Mouse (Mus musculus) heart, embryonic 12.5 days (tissue): ENCODE data around the gene Phf11c. TPM values are rescaled to one million over a fixed set of nuclear protein-coding genes. Genes with fewer than 3 reads are reported as not detected.
A peak's percentile ranks its signal among the peaks of the same experiment; 100 is the strongest.

Source experiments
- ATAC-seq: fragments of 200-750 bp; cut with Nextera tagmentation; 2 replicates; pipeline ENCODE4 v1.8.0; 2017; ENCODE audit warnings: moderate TSS enrichment, moderate library complexity; ENCODE audit not compliant: insufficient number of reproducible peaks, low FRiP score
- H3K27ac ChIP-seq: fragments of 300-500 bp; sonication (generic); 2 replicates; pipeline ENCODE4 v1.5.1; 2016; ENCODE audit warnings: mild to moderate bottlenecking, moderate library complexity; ENCODE audit not compliant: poor library complexity, severe bottlenecking
- H3K27me3 ChIP-seq: fragments of 300-500 bp; sonication (generic); replicated peaks from 2 replicates; pipeline ENCODE4 v1.6.1; 2016; ENCODE audit warnings: mild to moderate bottlenecking, moderate library complexity
- H3K36me3 ChIP-seq: fragments of 300-500 bp; sonication (generic); 2 replicates; pipeline ENCODE4 v1.6.1; 2016; ENCODE audit warnings: mild to moderate bottlenecking, moderate library complexity
- H3K4me1 ChIP-seq: fragments of 300-500 bp; sonication (generic); replicated peaks from 2 replicates; pipeline ENCODE4 v1.6.1; 2016; ENCODE audit warnings: mild to moderate bottlenecking
- H3K4me2 ChIP-seq: fragments of 300-500 bp; sonication (generic); 2 replicates; pipeline ENCODE4 v1.6.1; 2016; ENCODE audit warnings: mild to moderate bottlenecking, moderate library complexity
- H3K4me3 ChIP-seq: fragments of 300-500 bp; sonication (generic); 2 replicates; pipeline ENCODE4 v1.5.1; 2016; ENCODE audit warnings: mild to moderate bottlenecking
- H3K9ac ChIP-seq: fragments of 300-500 bp; sonication (generic); 2 replicates; pipeline ENCODE4 v1.6.1; 2016; ENCODE audit warnings: mild to moderate bottlenecking, moderate library complexity
- H3K9me3 ChIP-seq: fragments of 300-500 bp; sonication (generic); replicated peaks from 2 replicates; pipeline ENCODE4 v1.6.1; 2016; ENCODE audit warnings: mild to moderate bottlenecking, moderate library complexity
- WGBS: fragments of 180-500 bp; shearing (Covaris S2); methylation state at CpG from one replicate; pipeline ENCODE4 v1.1.7; 2016; 5-methylcytosine and 5-hydroxymethylcytosine counted together
- polyA plus RNA-seq: library from polyadenylated mRNA; unstranded; fragments of >200 nt; fragmentation: Nextera tagmentation; extraction: Ambion mirVana; gene quantifications from 2 replicates; pipeline ENCODE4 v1.2.1, GENCODE M21; 2016

Phf11c gene
- polyA plus RNA-seq = 0.43 and 0.46 TPM in 2 replicates

GRCm38 (mm10) chr14:59395281-59395680 lies at the start of gene Phf11c:
Phf11c (minus strand) TSS chr14:59395381.
- H3K27me3 ChIP-seq = no peaks in the 10 kb centered on the region
- WGBS = 88% methylated on average over 3 of the region's 3 CpGs
- ATAC-seq = no peak

GRCm38 (mm10) chr14:59441472-59441805 lies 46.3 kb upstream of the Phf11c start:
- ATAC-seq = no peak
- peak overlapping the region; percentile 86 for H3K9ac ChIP-seq
- no peaks in the 10 kb centered on the region for H3K9me3 ChIP-seq
- H3K4me2 ChIP-seq = peak overlapping the region; percentile 87
- H3K36me3 ChIP-seq = no peaks in the 10 kb centered on the region
- H3K27ac ChIP-seq = peak overlapping the region; percentile 91
- peak overlapping the region; percentile 89 for H3K4me3 ChIP-seq
- H3K4me1 ChIP-seq = peaks cover 3% of the 10 kb centered on the region; the same call in 1 of the 2 replicates
- WGBS = 9% methylated on average over 6 of the region's 6 CpGs
- H3K27me3 ChIP-seq = no peaks in the 10 kb centered on the region

More at GRCm38 (mm10) chr14:59395281-59395680, at the start of gene Phf11c:
- Histone ChIP-seq H3K4me3 (no peak within 1 kb of the TSS), H3K4me1 (no peaks in the 10 kb centered on the region), H3K27ac (no peak within 1 kb of the TSS), H3K9me3 (no peaks in the 10 kb centered on the region), H3K4me2 (no peak within 1 kb of the TSS), H3K9ac (no peak within 1 kb of the TSS), H3K36me3 (0 out of 2 replicates have a peak, but pooled peaks cover 7% of the 10 kb centered on the region)

- Histone ChIP-seq H3K4me2 (peak within 1 kb of the TSS; percentile 87), H3K9ac (peak within 1 kb of the TSS; percentile 86), H3K4me1 (peaks cover 3% of the 10 kb centered on the region; the same call in 1 of the 2 replicates), H3K4me3 (peak within 1 kb of the TSS; percentile 89), H3K27me3 (no peaks in the 10 kb centered on the region), H3K36me3 (no peaks in the 10 kb centered on the region), H3K27ac (peak within 1 kb of the TSS; percentile 91), H3K9me3 (no peaks in the 10 kb centered on the region)
- WGBS = under 1% methylated on average over 66 of the region's 66 CpGs
- ATAC-seq = peak; percentile 99
These were observed 45.6 kb upstream of the Phf11c start, which contains the start of the genes Setdb2 and Cab39l for GRCm38 (mm10) chr14:59440558-59441471. Setdb2 (minus strand) TSS chr14:59440884. Cab39l (plus strand) TSS chr14:59440972.

DNA sequence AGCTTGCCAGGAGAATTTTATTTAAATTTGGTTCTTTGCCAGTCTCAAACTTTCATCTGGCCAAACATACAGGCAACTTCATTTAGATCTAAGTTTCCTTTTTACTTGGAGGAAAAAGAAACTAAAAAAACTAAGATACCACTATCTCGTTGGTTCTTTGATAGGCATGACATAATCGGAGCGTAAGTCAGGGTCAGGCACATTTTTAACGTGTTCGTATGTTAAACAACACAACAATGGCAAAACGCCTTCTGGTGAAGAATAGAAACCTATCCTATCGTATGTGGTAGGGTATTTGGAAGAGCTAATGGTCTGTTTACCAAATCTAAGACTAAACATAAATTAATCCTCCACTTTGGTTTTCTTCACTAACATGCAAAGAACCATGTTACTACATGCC lies 44.9 kb upstream of the Phf11c start:
- peak overlapping the region; percentile 89 for H3K4me3 ChIP-seq
- peak overlapping the region; percentile 87 for H3K4me2 ChIP-seq
- peak overlapping the region; percentile 86 for H3K9ac ChIP-seq
- 9% methylated on average over 7 of the region's 7 CpGs for WGBS
- H3K27ac ChIP-seq = no peak overlapping the region
- H3K36me3 ChIP-seq = no peaks in the 10 kb centered on the region
- no peaks in the 10 kb centered on the region for H3K9me3 ChIP-seq
- no peak for ATAC-seq
- H3K4me1 ChIP-seq = peaks cover 3% of the 10 kb centered on the region; the same call in 1 of the 2 replicates
- no peaks in the 10 kb centered on the region for H3K27me3 ChIP-seq

DNA sequence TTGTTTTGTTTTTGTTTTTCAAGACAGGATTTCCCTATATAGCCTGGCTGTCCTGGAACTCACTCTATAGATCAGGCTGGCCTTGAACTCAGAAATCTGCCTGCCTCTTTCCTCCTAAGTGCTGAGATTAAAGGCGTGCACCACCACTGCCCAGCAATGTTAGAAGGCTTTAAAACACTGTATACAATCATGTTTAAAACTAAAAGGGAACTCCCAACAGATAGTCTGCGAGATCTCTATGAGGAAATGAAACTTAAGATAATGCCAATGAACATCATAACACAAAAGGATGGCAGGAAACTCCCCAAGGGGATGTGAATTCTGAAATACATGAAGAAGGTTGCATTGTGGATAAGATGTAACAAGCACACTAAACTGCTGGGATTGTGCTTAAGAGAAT lies 43.3 kb upstream of the Phf11c start:
- Histone ChIP-seq H3K9ac (no peak overlapping the region), H3K36me3 (no peaks in the 10 kb centered on the region), H3K27ac (no peak overlapping the region), H3K4me3 (no peak overlapping the region), H3K4me1 (peaks cover 3% of the 10 kb centered on the region; the same call in 1 of the 2 replicates), H3K4me2 (no peak overlapping the region), H3K27me3 (no peaks in the 10 kb centered on the region), H3K9me3 (no peaks in the 10 kb centered on the region)
- no peak for ATAC-seq
- 77% methylated on average over 2 of the region's 2 CpGs for WGBS

DNA sequence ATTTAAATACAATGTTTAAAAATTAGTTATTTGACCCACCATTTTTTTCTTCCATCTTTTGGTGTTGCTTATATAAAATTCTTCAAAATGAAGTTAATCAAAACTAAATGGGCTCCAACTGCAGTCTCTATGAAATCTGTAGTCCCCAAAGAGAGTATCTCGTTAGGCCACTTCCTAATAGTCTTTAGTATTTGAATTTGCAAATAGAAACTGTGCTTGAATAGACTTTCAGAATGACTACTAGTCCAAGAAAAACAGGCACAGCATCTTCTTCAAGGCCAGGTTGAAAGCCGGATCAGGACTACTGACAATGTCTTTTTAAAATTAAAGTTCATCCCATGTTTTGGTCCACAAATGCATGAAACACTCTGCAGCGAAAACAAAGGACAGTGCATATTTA lies 42.2 kb upstream of the Phf11c start:
- Histone ChIP-seq H3K36me3 (no peaks in the 10 kb centered on the region), H3K9ac (no peak overlapping the region), H3K9me3 (no peaks in the 10 kb centered on the region), H3K4me2 (no peak overlapping the region), H3K4me1 (peaks cover 3% of the 10 kb centered on the region; the same call in 1 of the 2 replicates), H3K27ac (no peak overlapping the region), H3K27me3 (no peaks in the 10 kb centered on the region), H3K4me3 (no peak overlapping the region)
- ATAC-seq = no peak
- WGBS = 87% methylated on average over 3 of the region's 3 CpGs

DNA sequence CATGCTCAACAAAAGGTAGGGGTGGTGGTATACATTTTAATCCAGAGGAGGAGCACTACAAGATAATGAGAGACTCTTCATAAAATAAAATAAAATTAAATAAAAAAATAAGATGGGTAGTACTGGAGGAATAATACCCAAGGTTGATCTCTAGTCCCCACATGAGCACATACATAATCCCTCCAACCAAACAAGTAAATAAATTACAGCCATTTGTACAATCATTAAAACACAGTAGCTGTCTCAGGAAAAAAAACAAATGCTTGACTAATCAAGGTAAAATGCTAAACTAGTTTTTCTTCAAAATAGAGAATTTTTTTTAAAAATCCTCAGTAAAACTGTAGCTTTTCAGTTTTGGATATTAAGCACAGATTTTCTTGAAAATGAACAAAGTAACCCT lies 40.0 kb upstream of the Phf11c start:
- no peak for ATAC-seq

GRCm38 (mm10) chr14:59433902-59434301 lies 38.7 kb upstream of the Phf11c start:
- H3K4me3 ChIP-seq = no peak overlapping the region
- no peaks in the 10 kb centered on the region for H3K9me3 ChIP-seq
- H3K27me3 ChIP-seq = no peaks in the 10 kb centered on the region
- no peaks in the 10 kb centered on the region for H3K4me1 ChIP-seq
- no peak for ATAC-seq
- no peak overlapping the region for H3K9ac ChIP-seq
- H3K4me2 ChIP-seq = no peak overlapping the region
- no peaks in the 10 kb centered on the region for H3K36me3 ChIP-seq
- 63% methylated on average over 2 of the region's 2 CpGs for WGBS
- H3K27ac ChIP-seq = no peak overlapping the region

More for the DNA sequence above, 40.0 kb upstream of the Phf11c start:
- Histone ChIP-seq H3K36me3 (no peaks in the 10 kb centered on the region), H3K27ac (no peak overlapping the region), H3K27me3 (no peaks in the 10 kb centered on the region), H3K4me2 (no peak overlapping the region), H3K4me1 (peaks cover 3% of the 10 kb centered on the region; the same call in 1 of the 2 replicates), H3K9ac (no peak overlapping the region), H3K4me3 (no peak overlapping the region), H3K9me3 (no peaks in the 10 kb centered on the region)

DNA sequence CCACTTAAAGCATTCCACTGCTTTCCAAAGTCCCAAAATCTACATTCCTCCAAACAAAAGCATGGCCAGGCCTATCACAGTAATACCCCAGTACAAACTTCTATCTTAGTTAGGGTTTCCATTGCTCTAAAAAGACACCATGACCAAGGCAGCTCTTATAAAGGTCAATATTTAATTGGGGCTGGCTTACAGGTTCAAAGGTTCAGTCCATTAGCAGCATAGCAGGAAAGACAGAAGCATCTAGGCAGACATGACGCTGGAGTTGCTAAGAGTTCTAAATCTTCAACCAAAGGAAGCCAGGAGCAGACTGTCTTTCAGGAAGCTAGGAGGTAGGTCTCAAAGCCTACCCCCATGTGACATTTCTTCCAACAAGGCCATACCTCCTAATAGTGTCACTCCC lies 35.4 kb upstream of the Phf11c start:
- Histone ChIP-seq H3K4me3 (no peak overlapping the region), H3K9me3 (no peaks in the 10 kb centered on the region; the same call in 1 of the 2 replicates), H3K4me2 (no peak overlapping the region), H3K27me3 (no peaks in the 10 kb centered on the region), H3K36me3 (peaks cover 3% of the 10 kb centered on the region; the same call in 1 of the 2 replicates), H3K9ac (no peak overlapping the region), H3K4me1 (no peaks in the 10 kb centered on the region), H3K27ac (no peak overlapping the region)
- ATAC-seq = no peak
- WGBS = 85% methylated on average over 1 of the region's 1 CpGs

DNA sequence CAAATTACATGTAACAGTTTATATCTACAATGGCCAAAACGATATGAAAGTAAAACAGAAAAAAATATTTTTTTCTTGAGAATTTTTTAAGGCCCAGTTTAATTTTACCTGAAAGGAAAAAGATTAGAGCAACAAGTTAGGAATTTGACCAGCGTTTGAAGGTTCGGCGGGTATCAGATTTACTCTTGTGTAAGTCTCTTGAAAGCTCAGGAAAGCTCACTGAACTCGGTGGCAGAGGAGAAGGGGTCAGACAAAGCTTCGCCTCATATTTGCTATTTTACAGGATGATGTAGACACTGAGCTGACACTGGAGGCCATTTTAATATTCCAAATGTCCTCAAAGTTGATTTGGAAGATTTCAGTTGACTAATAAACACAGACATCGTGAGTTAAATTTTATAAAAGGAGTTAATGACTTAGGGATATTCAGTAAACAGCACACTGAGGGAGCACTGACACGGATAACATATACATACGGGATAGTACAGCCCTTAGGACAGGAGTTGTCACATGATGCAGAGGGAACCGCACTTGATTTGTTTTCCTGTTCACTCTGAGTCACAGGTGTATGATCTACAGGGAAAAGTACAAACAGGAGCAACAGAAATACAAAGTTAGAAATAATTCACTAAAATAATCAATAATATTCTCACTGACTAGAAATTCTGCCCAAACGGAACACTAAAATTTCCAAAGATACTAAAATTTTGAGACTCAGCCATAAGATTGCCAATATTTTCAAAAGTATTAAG lies 27.9 kb upstream of the Phf11c start:
- H3K36me3 ChIP-seq = peaks cover 5% of the 10 kb centered on the region; the same call in 1 of the 2 replicates
- no peak for ATAC-seq
- 86% methylated on average over 11 of the region's 11 CpGs for WGBS
- H3K9me3 ChIP-seq = no peaks in the 10 kb centered on the region
- no peak overlapping the region for H3K4me3 ChIP-seq
- H3K27ac ChIP-seq = no peak overlapping the region
- no peaks in the 10 kb centered on the region for H3K4me1 ChIP-seq
- no peak overlapping the region for H3K4me2 ChIP-seq
- no peaks in the 10 kb centered on the region for H3K27me3 ChIP-seq
- no peak overlapping the region for H3K9ac ChIP-seq

DNA sequence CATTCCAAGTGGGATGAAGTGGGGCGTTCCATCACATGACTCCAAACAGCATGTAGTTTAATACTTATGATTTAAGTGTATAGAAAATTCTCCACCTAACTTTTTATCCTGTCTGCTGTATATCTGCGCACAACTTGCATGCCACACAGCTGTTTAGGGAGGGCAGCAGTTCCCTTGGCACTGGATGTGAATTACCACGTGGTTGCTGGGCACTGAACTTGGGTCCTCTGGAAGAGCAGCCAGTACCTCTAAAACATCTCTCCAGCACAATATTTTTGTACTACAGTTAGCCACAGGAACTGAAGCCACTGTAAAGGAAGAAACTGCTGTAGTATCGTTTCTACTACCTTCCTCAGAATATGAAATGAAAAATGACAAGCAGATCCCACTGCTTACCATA lies 23.0 kb upstream of the Phf11c start:
- H3K9ac ChIP-seq = no peak overlapping the region
- no peak overlapping the region for H3K27ac ChIP-seq
- 84% methylated on average over 4 of the region's 4 CpGs for WGBS
- no peaks in the 10 kb centered on the region for H3K4me1 ChIP-seq
- no peak for ATAC-seq
- H3K27me3 ChIP-seq = no peaks in the 10 kb centered on the region
- H3K9me3 ChIP-seq = no peaks in the 10 kb centered on the region
- peaks cover 22% of the 10 kb centered on the region for H3K36me3 ChIP-seq
- no peak overlapping the region for H3K4me2 ChIP-seq
- no peak overlapping the region for H3K4me3 ChIP-seq
